Mouse (Mus musculus) c-Kit-negative CD71-positive TER-119-positive erythroid progenitor cells, embryonic 14.5 days (primary cell): Measurements from ENCODE around the gene Rora.

Source experiments
- DNase-seq: peaks from one replicate; pipeline ENCODE4 v3.0.0-alpha.2; 2013; ENCODE audit warnings: low read depth, low spot score

Rora gene

DNA sequence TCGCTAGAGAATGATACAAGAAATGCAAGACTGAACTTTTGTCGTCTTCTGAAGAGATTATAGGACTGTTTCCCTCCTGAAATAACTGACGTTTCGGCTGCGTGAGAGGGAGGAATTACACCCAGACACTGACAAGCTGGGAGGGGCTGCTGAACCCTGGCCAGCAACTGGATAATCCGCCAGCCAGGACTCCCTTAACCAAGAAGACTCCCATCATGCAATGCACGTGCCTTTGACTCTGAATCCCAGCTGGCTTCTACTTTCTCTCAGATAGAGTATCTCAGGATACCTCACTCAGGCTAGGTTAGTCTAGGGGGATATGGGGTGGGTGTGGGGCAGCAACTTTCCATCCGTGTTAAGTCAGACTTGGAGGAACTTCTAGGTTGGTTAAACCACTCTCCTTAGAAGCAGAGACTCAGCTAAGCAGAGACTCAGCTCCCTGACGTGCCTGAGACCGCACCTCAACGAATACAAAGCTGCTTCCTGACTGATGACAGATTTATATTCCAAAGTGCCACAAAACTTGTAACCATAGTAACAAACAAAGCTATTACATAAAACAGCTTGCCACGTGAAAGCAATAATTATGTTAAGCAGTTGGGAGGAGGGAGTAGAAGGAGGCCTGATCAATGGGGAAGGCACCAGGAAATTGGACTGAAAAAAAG, 302.8 kb downstream of the Rora start:
- no peak for DNase-seq

DNA sequence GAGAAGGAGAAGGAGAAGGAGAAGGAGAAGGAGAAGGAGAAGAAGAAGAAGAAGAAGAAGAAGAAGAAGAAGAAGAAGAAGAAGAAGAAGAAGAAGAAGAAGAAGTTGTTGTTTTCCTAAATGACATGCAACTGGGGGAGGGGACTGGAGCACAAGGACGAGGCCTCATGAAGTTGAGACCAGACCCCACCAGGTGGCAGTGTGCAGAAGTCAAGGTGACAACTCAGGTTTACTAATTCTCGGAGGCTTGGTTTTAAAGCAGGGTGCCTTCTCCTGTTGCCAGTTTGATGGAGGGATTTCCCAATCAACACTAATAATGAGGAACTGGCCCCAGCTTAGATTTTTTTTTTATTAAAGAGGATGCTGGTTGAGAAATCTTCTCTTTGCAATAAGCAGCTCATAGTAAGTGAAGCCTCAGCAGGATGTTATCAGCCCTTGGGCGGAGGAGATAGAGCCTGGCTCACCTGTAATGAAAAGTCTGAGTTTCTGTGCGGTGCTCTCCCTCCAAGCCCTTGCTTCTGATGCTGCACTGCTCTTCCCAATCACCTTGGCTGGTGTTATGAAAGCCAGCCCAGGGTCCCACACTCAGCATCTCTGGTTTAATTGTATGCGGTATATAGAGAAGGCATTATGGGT, 303.5 kb downstream of the Rora start:
- DNase-seq: no peak

DNA sequence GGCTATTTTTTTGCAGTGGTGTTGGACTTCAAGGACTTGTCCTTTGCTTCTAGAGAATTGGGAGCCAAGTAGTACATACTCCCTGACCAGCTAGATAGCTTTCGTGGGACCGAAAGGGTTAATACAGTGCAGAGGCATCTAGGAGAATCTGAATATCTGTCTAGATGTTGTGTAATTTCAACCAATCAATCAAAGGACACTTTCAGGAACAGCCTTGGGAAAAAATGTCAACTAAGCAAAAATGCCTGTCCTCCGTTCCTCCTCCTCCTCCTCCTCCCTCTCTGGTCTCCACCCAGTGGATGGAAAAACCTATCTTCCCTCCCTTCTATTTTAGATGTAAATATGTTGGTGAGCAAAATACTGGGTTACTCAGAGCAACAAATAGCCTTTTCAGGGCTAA, 304.2 kb downstream of the Rora start:
- DNase-seq: no peak

DNA sequence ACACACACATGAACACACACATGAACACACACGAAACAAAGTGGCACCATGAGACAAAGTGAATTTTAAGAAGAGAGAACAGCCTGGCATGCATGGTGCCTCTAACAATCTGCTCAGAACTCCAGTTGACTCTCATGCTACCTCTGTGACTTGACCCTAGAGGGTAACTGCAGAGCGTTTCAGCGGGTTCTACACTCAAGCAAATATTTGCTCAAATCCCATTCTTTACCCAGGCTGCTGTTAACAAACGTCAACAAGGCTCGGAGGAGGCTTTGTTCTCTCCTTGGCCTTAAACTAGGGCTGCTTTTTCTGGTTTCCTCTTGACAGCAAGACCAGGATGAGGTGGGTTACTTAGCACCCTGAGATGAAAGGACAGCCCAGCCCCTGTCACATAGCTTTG, 305.3 kb downstream of the Rora start:
- DNase-seq: no peak

DNA sequence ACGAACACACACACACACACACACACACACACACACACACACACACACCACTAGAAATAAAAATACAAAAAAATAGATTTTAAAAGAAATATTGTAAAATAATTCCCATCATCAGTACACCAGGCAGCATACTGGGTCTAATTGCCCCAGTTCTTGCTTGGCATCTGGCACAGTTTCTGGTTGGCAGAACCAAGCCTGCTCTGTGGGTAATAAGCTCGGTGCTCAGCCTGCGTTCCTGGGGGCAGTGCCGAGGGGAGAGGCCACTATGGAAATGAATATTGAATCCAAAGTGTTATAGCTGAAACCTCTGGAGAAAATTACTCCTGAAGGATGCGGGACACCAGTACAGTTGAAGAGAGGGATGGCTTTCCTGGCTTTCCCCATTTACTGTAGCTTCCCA, 310.3 kb downstream of the Rora start:
- DNase-seq: no peak

DNA sequence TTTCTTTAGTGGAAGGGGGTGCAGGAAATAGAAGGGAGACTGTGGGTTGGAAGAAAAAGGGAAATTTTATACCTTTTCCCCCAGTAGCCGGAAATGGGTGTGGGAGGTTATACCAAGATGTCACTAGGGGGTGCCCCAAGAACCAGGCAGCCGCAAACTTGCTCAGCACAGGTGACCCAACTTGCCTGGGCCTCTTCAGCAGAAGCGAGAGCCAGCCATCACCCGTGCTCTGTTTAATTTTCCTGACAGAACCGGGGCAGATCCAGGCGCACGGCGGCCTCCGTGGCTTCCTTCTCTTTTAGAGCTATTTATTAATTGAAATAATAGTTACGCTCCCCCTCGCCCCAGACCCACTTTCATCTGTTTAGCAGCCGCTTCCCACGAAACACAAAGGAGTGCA, 313.0 kb downstream of the Rora start:
- no peak for DNase-seq

DNA sequence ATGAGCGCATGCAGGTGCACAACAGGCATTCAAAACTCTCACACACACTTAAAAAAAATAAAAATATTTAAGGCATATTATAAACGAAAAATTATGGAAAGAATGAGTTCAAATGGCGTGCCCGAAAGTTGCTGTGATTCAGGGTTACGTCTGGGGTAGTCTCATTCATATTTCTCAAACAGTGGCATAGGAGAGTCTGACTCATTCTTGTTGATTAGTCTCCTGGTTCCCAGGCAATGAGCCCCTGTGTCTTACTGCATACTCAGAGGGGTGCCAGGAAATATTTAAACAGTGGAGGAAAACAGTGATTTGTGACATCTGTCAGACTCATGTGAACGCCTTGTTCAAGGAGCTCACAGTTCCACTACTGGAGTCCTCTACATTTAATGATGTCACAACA, 316.5 kb downstream of the Rora start:
- no peak for DNase-seq

DNA sequence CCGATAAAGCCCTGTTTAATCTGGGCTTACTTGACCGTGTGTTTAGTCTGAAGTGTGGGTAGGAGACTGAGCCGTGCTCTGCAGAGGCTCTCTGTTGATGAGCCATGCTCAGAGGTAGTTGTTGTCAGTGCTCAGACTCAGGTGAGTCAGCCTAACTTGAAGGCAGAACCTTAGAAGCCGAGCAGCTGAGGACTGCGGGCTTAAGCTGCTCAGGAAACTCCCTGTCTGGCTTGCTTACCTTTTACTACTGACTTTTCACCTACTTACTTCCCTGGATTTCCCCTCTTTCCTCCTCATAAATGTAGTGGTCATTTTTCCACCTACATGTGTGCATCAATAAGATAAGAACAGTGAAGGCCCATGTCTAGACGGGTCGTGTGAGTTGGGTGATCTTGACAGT, 318.7 kb downstream of the Rora start:
- DNase-seq: no peak

DNA sequence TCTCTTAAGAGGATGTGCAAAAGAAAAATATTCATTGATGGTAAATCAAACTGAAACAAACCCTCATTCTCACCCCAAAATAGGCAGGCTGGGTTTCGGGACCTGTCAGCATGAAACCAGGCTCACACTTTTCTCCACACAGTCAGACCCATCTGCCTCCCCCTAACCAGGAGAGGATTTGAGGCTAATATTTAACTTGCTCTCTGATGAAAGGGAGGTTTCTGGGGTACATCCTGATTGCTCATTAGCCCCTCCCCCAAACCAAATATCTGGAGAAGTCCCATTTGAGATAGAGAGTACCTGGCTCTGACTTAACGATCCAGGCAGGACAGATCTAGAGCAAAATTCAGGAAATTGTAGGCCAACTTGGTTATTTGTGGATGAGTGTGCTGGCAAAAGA, 320.9 kb downstream of the Rora start:
- no peak for DNase-seq

DNA sequence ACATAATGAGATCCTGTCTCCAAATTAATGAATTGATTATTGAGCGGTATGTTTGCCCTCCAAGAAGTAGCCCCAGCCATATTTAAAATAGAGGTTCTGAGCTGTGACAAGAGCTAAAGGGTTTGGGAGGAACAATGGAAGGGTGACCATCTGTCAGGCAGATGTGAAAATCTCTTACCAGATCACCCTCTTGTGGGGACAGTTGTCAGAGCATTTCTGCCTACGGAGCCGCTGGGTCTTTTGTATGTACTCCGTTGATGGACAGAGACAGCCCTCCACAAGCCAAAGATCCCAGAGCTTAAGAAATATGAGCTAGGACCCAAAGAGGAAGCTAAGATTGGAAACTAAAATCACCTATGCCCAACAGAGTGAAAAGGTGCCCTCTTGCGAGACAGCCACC, 322.6 kb downstream of the Rora start:
- no peak for DNase-seq

DNA sequence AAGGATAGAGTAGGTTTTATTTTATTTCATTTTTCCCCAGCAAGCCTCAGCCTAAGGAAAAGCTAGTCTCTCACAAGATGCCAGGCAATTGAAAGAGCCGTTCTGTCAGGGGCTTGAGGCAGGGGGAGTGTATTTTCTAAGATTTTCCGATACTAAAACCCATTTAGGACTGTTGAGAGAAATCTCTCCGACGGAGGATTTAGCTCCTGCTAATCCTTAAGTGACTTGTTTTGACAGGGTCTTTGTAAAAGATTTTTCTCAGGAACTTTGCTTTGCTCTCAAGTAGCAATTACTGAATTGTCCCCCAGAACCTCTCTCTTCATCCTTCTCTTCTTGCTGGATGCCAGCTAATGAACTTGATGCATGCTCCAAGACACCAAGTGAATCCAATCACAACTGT, 323.3 kb downstream of the Rora start:
- no peak for DNase-seq

DNA sequence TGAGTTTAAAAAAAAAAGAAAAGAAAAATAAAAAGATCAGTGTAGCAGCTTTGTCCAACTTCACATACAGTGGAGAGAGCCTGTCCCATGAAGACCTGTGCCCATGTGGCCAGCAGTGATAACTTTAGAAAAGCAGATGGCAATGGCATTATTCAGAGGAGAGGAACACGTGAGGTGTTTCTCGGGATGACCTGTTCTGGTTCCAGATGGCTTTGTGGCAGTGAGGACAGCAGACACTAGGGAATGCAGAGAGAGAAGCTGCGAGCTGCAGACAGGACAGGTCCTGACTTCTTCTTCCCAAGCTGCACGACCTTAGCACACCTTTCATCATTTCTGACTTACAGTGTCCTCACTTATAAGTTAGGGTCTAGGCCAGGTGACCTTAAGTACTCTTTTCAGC, 325.1 kb downstream of the Rora start:
- no peak for DNase-seq

DNA sequence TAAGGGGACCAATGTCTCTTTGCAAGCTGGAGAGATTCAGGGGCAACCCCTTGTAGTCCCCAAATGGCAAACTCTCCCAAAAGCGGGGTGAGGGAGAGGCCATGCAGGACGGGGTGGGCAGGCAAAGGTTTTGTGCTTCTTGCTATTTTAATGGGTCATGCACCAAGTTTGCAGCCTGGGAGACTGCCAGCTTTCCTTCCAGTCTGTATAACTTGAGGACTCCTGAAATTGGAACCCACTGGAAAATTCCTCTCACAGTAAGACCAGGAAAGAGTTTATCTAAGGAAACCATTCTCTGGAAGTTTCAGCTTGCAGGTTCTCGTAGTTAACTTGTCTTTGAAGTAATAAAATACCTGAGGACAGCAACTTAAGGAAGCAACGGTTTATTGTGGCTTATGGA, 326.5 kb downstream of the Rora start:
- no peak for DNase-seq

DNA sequence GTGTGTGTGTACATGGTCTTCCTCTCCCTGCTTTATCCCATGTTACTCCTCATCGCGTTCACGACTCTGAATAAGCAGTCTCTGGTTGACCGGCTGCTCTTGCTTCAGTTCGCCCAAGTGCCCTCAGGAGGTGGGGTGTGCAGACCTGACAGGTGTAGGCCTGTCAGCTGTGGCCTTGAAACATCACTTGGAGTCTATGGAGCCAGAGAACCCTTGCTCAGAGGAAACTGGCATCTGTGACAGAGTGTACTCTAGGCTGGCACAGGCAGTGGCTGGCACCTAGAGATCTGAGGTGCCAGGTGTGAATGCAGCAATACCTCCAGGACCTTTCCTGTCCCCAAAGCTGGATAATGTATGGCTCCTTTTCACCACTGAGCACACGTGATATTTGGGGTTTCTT, 331.5 kb downstream of the Rora start:
- DNase-seq: no peak

DNA sequence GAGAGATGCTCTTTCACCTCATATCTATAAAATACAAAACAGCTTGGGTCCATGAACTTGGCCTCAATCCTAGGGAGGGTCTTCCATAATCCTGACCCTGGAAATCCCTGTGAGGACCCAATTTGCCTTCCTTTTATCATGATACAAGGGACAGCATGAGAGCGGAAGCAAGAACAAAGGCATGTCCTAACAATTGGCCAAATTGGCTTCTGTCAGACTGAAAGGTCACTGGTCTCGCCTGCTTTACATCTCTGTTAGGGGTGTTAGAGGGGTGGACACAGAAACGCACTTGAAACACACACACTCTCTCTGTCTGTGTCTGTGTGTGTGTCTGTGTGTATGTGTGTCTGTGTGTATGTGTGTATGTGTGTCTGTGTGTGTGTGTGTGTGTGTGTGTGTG, 332.2 kb downstream of the Rora start:
- DNase-seq: no peak

DNA sequence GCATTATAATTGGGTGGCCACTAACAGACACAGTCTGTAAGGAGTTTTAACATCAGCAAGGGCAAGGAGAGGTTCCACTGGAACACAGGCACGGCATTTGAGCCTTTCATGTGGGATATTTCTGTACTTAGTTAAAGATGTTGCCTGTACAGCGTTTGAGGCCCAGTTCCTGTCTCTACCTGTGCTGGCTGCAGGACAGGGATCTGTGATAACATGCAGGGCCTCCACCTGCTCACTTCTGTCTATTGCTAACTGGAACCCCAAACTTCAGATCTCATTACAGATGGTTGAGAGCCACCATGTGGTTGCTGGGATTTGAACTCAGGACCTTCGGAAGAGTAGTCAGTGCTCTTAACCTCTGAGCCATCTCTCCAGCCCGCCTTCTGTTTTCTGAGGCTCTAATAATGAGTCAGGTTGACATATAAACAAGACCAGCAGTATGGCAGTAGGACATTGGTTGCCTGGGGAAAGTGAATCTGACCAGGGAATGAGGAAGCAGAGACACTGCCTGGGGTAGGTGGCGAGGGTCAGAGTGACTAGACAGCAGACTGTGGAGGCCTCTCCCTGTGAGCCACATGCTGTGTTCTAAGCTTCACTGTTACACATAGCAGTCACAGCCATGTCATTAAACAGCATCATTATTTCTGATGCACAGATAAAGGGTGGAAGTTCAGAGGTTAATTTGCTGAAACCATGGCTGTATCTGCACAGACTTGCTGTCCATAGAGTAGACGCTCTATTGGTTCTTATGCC, 333.9 kb downstream of the Rora start:
- DNase-seq: no peak

DNA sequence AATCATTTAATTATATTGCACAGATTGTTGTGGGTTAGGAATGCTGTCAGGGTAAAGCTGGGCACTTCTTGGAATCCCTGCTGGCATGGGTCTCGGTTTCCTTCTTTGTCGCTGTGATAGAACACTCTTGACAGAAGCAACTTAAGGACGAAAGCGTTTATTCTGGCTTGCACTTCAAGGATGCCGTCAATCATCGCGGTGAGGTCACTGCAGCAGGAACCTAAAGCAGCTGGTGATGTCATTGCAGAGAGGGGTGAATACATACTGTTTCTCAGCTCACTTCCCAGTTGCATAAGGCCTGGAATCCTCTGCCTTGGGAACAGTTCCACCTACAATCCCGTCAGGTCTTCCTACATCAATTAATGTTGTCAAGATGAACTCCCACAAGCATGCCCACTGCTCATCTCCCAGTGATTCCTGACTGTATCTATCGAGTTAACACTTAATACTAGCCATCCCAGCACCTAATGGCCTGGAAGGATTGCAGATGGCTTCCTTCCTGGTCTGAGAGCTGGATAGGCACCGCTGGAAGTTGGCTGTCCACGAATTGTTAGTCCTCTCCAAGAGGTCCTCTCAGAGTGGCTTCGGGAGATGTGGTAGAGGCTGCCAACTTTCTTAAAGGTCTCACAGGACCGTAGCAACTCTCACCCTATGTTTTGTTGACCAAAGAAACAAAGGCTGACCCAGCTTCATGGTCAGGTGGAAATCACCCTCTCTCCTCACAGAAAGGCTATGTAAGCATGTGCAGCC, 334.8 kb downstream of the Rora start:
- no peak for DNase-seq

DNA sequence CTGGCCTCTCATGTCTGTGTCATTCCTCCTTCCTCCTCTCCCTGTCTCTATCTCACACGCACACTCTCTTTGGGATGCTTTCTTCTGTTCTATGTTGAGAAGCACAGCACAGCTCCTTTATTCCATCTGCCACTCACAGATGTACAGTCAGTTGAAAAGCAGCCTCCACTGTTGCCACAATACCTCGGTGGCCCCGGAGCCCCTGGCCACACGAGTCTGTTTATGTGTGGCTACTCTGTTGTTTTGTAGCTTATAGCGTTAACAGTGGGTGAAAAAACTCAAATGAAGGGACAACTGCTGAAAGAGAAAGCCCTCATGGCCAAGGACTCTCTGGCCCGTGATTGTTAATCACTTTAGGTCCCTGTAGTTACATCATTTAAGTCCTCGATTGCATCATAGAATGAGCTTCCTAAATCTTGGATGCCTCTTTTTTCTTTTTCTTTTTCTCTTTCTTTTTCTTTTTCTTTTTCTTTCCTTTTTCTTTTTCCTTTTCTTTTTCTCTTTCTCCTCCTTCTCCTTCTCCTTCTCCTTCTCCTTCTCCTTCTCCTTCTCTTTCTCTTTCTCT, 336.4 kb downstream of the Rora start:
- DNase-seq: no peak

DNA sequence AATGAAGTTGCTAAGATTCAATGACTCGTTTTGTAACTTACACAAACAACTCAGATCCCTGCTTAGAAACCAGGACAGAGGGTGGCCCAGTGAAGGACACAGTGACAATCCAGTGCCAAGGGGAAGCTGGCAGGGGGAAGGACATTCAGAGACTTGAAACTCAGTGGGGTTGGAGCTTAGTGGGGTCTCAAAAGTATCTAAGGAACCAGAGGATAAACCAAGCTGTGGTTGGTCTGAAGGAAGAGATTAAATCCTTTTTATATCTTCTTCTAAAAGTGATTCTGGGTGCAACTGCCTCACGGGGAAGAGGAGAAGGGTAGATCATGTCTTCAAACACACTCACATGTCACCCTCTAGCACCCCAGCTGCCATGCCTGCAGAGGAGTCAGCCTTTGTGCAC, 340.3 kb downstream of the Rora start:
- DNase-seq: no peak

DNA sequence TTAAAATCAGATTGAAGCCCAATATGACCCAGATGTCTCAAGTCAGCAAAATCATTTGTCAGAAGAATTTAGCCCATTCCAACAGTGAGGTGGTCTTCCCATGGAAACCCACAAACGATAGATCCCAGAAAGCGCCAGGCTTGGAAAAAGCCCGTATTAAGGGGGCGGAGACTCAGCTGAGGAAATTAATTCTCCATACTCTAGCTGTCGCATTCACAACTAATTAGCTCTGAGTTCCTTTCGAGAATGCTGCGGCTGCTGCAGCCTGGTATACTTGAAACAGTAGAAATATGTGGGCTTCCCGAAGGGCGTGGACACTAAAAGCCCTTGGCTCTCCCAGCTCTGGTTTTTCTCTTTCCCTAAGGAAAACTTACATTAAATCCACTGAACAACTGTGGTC, 345.4 kb downstream of the Rora start:
- DNase-seq: no peak

DNA sequence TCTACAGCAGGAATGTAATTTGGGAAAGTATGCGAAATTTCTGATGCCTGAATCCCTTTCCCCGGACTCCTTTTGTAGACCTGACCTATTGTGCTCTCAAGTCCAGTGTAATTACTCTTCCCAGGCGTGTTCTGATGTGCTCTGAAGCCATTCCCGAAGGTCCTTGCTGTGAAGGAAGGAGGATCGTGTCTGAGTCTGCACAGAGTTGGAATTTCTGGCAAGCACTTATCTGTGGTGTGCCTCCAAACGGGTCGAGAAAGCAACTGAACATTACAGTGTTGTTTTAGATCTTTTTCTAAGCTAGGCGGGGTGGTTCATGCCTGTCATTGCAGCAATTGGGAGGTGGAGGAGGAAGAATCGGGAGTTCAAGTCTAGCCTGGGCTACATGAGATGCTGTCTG, 350.9 kb downstream of the Rora start:
- DNase-seq: no peak

DNA sequence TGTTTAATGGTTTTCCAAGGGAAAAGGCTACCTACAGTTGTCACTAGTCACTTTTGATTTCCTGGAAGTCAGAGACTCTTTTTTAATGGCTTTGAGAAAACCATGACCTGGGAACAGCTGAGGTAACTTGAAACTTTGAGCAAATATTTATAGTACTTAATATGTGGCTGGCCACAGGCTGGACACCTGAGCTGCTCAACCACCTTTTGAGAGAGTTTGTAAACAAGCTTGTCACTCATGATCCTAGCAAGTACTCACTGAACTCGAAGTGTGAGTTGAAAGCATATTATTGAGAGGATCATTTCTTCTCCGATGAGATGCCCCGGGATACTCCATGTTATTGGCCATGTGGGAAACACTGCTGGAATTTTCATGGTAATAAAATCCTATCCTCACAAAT, 353.1 kb downstream of the Rora start:
- DNase-seq: no peak
